Mouse (Mus musculus) neural tube, embryonic 15.5 days (tissue): ENCODE data around the gene Slc50a1. TPM values are rescaled to one million over a fixed set of nuclear protein-coding genes. Genes with fewer than 3 reads are reported as not detected.

ENCODE experiments used
- ATAC-seq: fragments of 200-750 bp; cut with Nextera tagmentation; 2 replicates; pipeline ENCODE4 v1.8.0; 2017; ENCODE audit warnings: mild to moderate bottlenecking, moderate TSS enrichment, moderate library complexity; ENCODE audit not compliant: low FRiP score
- H3K27ac ChIP-seq: fragments of 300-500 bp; sonication (generic); replicated peaks from 2 replicates; pipeline ENCODE4 v1.5.1; 2015; ENCODE audit warnings: mild to moderate bottlenecking, inconsistent platforms
- H3K27me3 ChIP-seq: fragments of 300-500 bp; sonication (generic); replicated peaks from 2 replicates; pipeline ENCODE4 v1.6.1; 2015; ENCODE audit warnings: inconsistent platforms
- H3K36me3 ChIP-seq: fragments of 300-500 bp; sonication (generic); 2 replicates; pipeline ENCODE4 v1.6.1; 2015; ENCODE audit warnings: inconsistent platforms
- H3K4me1 ChIP-seq: fragments of 300-500 bp; sonication (generic); 2 replicates; pipeline ENCODE4 v1.6.1; 2015; ENCODE audit warnings: inconsistent platforms
- H3K4me2 ChIP-seq: fragments of 300-500 bp; sonication (generic); 2 replicates; pipeline ENCODE4 v1.6.1; 2015; ENCODE audit warnings: inconsistent platforms, mild to moderate bottlenecking, moderate library complexity
- H3K4me3 ChIP-seq: fragments of 300-500 bp; sonication (generic); replicated peaks from 2 replicates; pipeline ENCODE4 v1.5.1; 2015; ENCODE audit warnings: mild to moderate bottlenecking, inconsistent platforms
- H3K9ac ChIP-seq: fragments of 300-500 bp; sonication (generic); replicated peaks from 2 replicates; pipeline ENCODE4 v1.6.1; 2015; ENCODE audit warnings: mild to moderate bottlenecking, inconsistent platforms
- H3K9me3 ChIP-seq: fragments of 300-500 bp; sonication (generic); replicated peaks from 2 replicates; pipeline ENCODE4 v1.6.1; 2016; ENCODE audit warnings: inconsistent platforms
- WGBS: fragments of 180-500 bp; shearing (Covaris S2); methylation state at CpG from one replicate; pipeline ENCODE4 v1.1.7; 2015; ENCODE audit warnings: mixed read lengths; 5-methylcytosine and 5-hydroxymethylcytosine counted together
- polyA plus RNA-seq: library from polyadenylated mRNA; unstranded; fragments of >200 nt; fragmentation: Nextera tagmentation; extraction: Ambion mirVana; gene quantifications from 2 replicates; pipeline ENCODE4 v1.2.1, GENCODE M21; 2015

The Slc50a1 gene
- polyA plus RNA-seq, 1 experiment from 2014 or later = 40.9 TPM

- H3K36me3 ChIP-seq = peaks cover 2% of the 10 kb centered on the region
- H3K4me3 ChIP-seq = peak overlapping the region; percentile 41
- ATAC-seq = peak; percentile 51
- H3K27ac ChIP-seq = peak overlapping the region; percentile 80
- H3K27me3 ChIP-seq = no peaks in the 10 kb centered on the region
- WGBS = under 1% methylated on average over 20 of the region's 20 CpGs
- H3K4me1 ChIP-seq = peaks cover 50% of the 10 kb centered on the region
- H3K4me2 ChIP-seq = peak overlapping the region; percentile 67
- peak overlapping the region; percentile 28; the same call in 1 of the 2 replicates for H3K9ac ChIP-seq
- H3K9me3 ChIP-seq = no peaks in the 10 kb centered on the region
These were observed 42.2 kb downstream of the Slc50a1 start for GRCm38 (mm10) chr3:89228180-89228549.

DNA sequence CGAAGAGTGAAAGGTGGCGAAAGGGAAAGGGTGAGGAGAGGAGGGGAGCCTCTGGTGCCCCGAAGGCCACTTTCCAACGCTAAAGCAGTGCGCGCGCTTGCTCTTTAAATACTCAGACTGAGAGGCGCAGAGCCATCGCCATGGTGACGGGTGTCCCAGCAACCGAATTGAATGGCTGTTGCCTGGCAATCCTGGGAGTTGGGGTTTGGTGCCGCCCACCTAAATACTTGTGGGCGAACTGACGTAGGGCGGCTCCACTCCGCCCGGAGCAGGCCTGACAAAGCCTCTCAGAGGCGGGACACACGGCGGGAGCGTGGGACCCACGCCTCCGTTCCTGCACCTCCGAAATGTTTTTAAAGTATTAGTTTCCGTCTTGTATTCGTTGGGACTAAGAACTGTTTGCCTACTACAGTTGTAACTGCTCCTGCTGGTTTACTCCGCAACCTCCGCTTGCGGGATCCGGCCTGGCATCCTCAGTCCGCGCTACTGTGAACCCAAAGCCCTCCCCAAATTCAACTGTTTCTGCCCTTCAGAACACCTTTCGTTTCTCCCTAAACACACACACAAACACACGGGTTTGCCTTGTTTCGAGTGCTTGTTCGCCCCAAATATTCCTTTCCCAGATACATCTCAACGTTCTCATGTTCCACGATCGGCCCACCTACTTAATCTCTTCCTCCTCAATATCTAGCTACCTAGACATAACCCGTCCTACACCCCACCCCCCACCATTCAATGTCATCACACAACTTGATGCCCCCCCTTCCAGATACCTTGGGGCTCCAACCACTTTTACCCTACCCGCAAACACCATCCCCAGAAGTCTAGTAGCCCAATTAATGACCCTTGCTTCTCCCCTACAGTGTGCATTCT is 42.8 kb downstream of the Slc50a1 start:
- Histone ChIP-seq H3K9me3 (no peaks in the 10 kb centered on the region), H3K4me2 (peak overlapping the region; percentile 67), H3K4me1 (peaks cover 50% of the 10 kb centered on the region), H3K27me3 (no peaks in the 10 kb centered on the region), H3K36me3 (no peaks in the 10 kb centered on the region), H3K4me3 (peak overlapping the region; percentile 41), H3K27ac (peak overlapping the region; percentile 80), H3K9ac (peak overlapping the region; percentile 48)
- 2% methylated on average over 41 of the region's 41 CpGs for WGBS
- ATAC-seq = peak; percentile 76

GRCm38 (mm10) chr3:89226900-89227299 is 43.5 kb downstream of the Slc50a1 start, which contains the start of gene Mtx1:
Gene Mtx1, minus strand, starts transcription at chr3:89227088.
- H3K4me1 ChIP-seq = peaks cover 50% of the 10 kb centered on the region
- peak within 1 kb of the TSS; percentile 48 for H3K9ac ChIP-seq
- H3K36me3 ChIP-seq = no peaks in the 10 kb centered on the region
- peak within 1 kb of the TSS; percentile 67 for H3K4me2 ChIP-seq
- H3K27me3 ChIP-seq = no peaks in the 10 kb centered on the region
- peak; percentile 16 for ATAC-seq
- no peaks in the 10 kb centered on the region for H3K9me3 ChIP-seq
- peak within 1 kb of the TSS; percentile 41 for H3K4me3 ChIP-seq
- WGBS = 2% methylated on average over 21 of the region's 21 CpGs
- H3K27ac ChIP-seq = peak within 1 kb of the TSS; percentile 80

GRCm38 (mm10) chr3:89226361-89226760 is 44.0 kb downstream of the Slc50a1 start:
- Histone ChIP-seq H3K4me1 (peaks cover 50% of the 10 kb centered on the region), H3K27me3 (no peaks in the 10 kb centered on the region), H3K36me3 (no peaks in the 10 kb centered on the region), H3K9me3 (no peaks in the 10 kb centered on the region), H3K27ac (peak overlapping the region; percentile 80), H3K9ac (peak overlapping the region; percentile 48), H3K4me2 (peak overlapping the region; percentile 67), H3K4me3 (peak overlapping the region; percentile 41)
- 9% methylated on average over 11 of the region's 11 CpGs for WGBS
- ATAC-seq = no peak

- H3K27ac ChIP-seq = peak overlapping the region; percentile 80
- H3K9ac ChIP-seq = peak overlapping the region; percentile 48
- H3K27me3 ChIP-seq = no peaks in the 10 kb centered on the region
- H3K36me3 ChIP-seq = no peaks in the 10 kb centered on the region
- H3K4me3 ChIP-seq = peak overlapping the region; percentile 41
- peak overlapping the region; percentile 67 for H3K4me2 ChIP-seq
- H3K4me1 ChIP-seq = peaks cover 54% of the 10 kb centered on the region
- 9% methylated on average over 4 of the region's 4 CpGs for WGBS
- ATAC-seq = peak; percentile 42
- H3K9me3 ChIP-seq = no peaks in the 10 kb centered on the region
These were observed 44.5 kb downstream of the Slc50a1 start for GRCm38 (mm10) chr3:89225918-89226317.

GRCm38 (mm10) chr3:89225321-89225815 is 45.0 kb downstream of the Slc50a1 start:
- Histone ChIP-seq H3K27me3 (no peaks in the 10 kb centered on the region), H3K4me1 (peaks cover 54% of the 10 kb centered on the region), H3K4me2 (peak overlapping the region; percentile 67), H3K9ac (peak overlapping the region; percentile 48), H3K36me3 (no peaks in the 10 kb centered on the region), H3K9me3 (no peaks in the 10 kb centered on the region), H3K27ac (peak overlapping the region; percentile 80), H3K4me3 (peak overlapping the region; percentile 41)
- ATAC-seq = no peak
- 20% methylated on average over 12 of the region's 12 CpGs for WGBS

- no peaks in the 10 kb centered on the region for H3K27me3 ChIP-seq
These were observed 45.6 kb downstream of the Slc50a1 start for GRCm38 (mm10) chr3:89224796-89225195.

DNA sequence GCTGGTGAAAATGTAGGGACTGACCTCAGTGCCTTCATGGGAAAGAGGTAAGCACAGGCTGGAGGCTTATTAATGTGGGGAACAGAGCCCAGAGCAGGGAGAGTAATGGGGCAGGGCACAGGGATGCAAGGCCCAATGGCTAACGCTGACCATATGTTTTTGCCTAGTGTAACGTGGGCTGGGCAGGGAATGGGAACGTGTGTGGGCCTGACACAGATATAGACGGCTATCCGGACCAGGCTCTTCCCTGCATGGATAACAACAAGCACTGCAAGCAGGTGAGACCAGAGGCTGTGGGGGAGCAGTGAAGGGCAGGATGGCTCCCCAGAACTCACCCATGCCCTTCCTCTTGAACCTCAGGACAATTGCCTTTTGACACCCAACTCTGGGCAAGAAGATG is 49.2 kb downstream of the Slc50a1 start:
- Histone ChIP-seq H3K9ac (no peak overlapping the region), H3K4me2 (no peak overlapping the region), H3K27me3 (no peaks in the 10 kb centered on the region), H3K4me3 (no peak overlapping the region), H3K9me3 (no peaks in the 10 kb centered on the region), H3K27ac (0 out of 2 replicates have a peak overlapping the region, but pooled peaks have one; percentile 18), H3K4me1 (peaks cover 30% of the 10 kb centered on the region), H3K36me3 (no peaks in the 10 kb centered on the region)
- WGBS = 77% methylated on average over 5 of the region's 5 CpGs
- ATAC-seq = no peak

More at GRCm38 (mm10) chr3:89224796-89225195, 45.6 kb downstream of the Slc50a1 start:
- no peak for ATAC-seq
- Histone ChIP-seq H3K9ac (peak overlapping the region; percentile 48), H3K4me2 (peak overlapping the region; percentile 67), H3K9me3 (no peaks in the 10 kb centered on the region), H3K4me3 (peak overlapping the region; percentile 41), H3K27ac (peak overlapping the region; percentile 80), H3K36me3 (no peaks in the 10 kb centered on the region), H3K4me1 (peaks cover 54% of the 10 kb centered on the region)
- WGBS = 45% methylated on average over 11 of the region's 11 CpGs

- Histone ChIP-seq H3K9ac (no peak overlapping the region; the same call in 1 of the 2 replicates), H3K27ac (no peak overlapping the region), H3K9me3 (no peaks in the 10 kb centered on the region), H3K27me3 (no peaks in the 10 kb centered on the region), H3K36me3 (no peaks in the 10 kb centered on the region), H3K4me3 (no peak overlapping the region), H3K4me1 (peaks cover 33% of the 10 kb centered on the region), H3K4me2 (no peak overlapping the region)
- ATAC-seq = no peak
- WGBS = 39% methylated on average over 8 of the region's 8 CpGs
These were observed 50.8 kb downstream of the Slc50a1 start for GRCm38 (mm10) chr3:89219546-89219945.

- H3K4me2 ChIP-seq = no peak overlapping the region
- H3K9me3 ChIP-seq = no peaks in the 10 kb centered on the region
- no peaks in the 10 kb centered on the region for H3K36me3 ChIP-seq
- 77% methylated on average over 1 of the region's 1 CpGs for WGBS
- no peak overlapping the region for H3K27ac ChIP-seq
- H3K9ac ChIP-seq = no peak overlapping the region
- peaks cover 27% of the 10 kb centered on the region for H3K4me1 ChIP-seq
- no peaks in the 10 kb centered on the region for H3K27me3 ChIP-seq
- no peak for ATAC-seq
- H3K4me3 ChIP-seq = no peak overlapping the region
These were observed 52.1 kb downstream of the Slc50a1 start for GRCm38 (mm10) chr3:89218271-89218670.
